Mouse (Mus musculus): ENCODE measurements at regions not wholly inside any gene's neighbourhood (a gene's known extent, or its start where the extent isn't known, plus 50 kb on each side); places are given as distances from the start of the nearest gene placed in this dataset.

DNA sequence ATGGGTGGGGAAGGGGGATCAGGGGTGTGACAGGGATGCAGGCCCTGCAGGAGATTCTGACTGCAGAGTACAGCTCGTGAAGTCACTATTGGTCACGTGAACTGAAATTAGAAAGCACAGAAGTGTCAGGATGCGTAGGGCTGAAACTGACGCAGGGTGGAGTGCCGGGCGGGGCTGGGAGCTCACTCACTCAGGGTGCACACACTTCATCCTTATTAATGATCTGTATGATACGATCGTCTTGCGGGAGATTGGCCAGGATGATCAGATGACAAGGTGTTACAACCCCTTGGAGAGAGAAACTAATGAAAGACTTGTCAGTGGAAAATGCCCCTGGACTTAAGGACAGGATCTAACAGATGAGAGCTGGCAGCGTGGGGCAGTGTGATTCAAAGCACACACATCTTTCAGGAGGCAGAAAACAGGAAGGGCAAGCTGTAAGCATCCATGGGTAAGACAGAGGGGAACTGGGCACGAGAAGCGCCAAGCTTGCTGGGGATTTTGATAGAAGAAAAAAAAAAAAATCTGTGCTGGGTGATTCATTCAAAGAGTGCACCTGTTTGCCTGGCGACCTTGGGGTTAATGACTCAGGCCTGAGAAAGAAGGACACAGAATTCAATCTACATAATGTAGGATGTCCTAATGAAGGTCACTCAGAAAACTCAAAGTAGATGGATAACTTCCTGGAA lies 282.5 kb downstream of the Tbc1d1 start:
- no peak for TF ChIP-seq GATA1 (IDR thresholded peaks at IDR 0.05; ENCODE audit: low read length)
- no peak for TF ChIP-seq TAL1 (IDR thresholded peaks at IDR 0.05; ENCODE audit: low read length)

Data from erythroblast, embryonic 14.5 days (primary cell).